Mouse (Mus musculus) thymus, adult 2 months (tissue): ENCODE results near the gene 2310022B05Rik.

Source experiments
- CTCF ChIP-seq: fragments of 200-500 bp; IDR thresholded peaks from 2 replicates; pipeline ENCODE4 v1.5.1; 2012; ENCODE audit warnings: mild to moderate bottlenecking, control low read depth, low read length, moderate library complexity, borderline replicate concordance; ENCODE audit not compliant: control insufficient read depth, poor library complexity, insufficient read depth; ENCODE audit errors: extremely low read depth
- POLR2A ChIP-seq: fragments of 200-500 bp; IDR thresholded peaks from 2 replicates; pipeline ENCODE4 v1.6.1; 2012; ENCODE audit warnings: mild to moderate bottlenecking, low read length, control low read depth, moderate library complexity; ENCODE audit not compliant: control insufficient read depth, poor library complexity, insufficient read depth; ENCODE audit errors: extremely low read depth

- TF ChIP-seq CTCF (no peak), POLR2A (no peak)
These were observed 30.0 kb downstream of the 2310022B05Rik start for GRCm38 (mm10) chr8:124633001-124633703.
